Mouse (Mus musculus) telencephalon, adult 2 months (tissue): ENCODE measurements around the gene Camk1.

Experiments used
- DNase-seq: peaks from one replicate; pipeline ENCODE4 v3.0.0-alpha.2; 2011; ENCODE audit warnings: low read depth, low spot score

Gene Camk1

DNA sequence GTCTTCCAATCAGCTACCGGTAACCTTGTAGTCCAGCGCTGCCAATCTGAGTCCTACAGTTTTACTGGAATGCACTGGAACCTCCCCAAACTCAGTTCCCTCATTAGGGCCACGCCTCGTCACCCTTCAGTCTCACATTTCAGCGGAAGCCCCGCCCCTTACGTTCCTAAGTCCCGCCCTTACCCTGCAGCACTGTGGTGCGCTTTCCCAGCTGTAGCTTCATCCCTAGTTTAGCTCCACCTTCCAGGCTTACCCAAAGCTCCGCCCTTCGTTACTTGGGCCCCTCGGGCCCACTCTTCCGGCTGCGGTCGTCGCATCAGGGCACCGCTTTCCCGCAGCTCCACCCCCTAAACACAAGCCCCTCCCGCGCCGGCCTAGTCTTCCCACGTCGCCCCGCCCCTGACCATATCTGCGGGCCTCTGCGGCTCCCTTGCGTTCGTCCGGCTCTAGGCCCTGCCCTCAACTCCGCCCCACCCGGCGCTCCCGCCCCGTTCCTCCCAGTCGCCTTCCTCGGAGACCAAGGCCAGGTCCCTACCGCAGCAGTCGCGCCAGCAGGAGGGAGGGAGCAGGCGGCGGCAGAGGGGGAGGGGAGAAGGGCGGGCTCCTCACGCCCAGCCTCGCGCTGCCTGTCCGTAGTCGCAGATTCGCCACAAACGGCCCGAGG, 37.3 kb downstream of the Camk1 start:
- peak; percentile 100 for DNase-seq

DNA sequence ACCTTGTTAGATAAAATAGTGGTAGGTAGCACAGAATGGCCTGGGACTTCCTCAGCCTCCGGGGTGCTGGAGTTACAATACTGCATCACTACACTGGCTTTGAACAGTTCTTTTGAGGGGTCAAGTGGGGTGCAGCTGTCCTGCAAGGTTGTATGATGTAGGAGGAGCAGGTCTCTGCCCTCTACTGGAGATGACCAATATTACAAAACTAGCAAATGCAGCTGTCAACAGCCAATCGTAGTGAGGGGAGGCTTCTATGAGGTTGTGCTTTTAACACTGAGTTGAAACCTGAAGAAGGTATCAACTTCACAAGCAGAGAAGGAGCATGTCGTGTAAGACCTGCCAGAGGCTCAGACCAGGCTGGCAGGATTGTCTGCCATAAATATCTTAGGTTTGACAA, 41.5 kb downstream of the Camk1 start:
- DNase-seq: no peak

DNA sequence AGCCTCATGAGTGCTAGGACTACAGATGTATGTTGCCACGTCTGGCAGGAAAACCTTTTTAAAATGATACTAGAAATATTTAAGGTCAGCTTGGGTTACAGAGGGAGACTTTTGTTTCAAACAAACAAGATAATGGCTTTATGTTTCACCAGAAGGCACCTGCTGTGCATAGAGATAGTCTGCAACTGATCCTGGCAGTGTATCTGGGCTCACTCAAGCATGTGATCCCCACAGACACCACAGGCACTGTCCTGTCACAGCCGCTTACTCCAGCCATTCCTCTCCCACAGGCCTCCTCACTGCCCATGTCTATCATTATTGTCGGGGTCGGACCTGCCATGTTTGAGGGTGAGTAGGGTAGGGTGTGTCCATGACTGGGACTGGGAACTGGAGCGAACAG, 42.4 kb downstream of the Camk1 start:
- DNase-seq: no peak

DNA sequence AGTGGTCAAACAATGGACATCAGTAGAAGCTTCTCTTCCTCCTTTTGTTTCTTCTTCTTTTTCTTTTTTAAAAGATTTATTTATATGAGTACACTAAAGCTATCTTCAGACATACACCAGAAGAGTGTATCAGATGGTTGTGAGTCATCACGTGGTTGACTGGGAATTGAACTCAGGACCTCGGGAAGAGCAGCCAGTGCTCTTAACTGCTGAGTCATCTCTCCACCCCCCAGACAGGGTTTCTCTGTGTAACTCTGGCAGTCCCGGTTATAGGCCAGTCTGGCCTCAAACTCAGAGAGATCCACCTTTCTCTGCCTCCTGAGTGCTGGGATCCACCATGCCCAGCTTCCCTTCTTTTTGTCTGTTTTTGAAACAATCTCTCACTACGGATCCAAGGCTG, 47.1 kb downstream of the Camk1 start:
- DNase-seq: no peak

DNA sequence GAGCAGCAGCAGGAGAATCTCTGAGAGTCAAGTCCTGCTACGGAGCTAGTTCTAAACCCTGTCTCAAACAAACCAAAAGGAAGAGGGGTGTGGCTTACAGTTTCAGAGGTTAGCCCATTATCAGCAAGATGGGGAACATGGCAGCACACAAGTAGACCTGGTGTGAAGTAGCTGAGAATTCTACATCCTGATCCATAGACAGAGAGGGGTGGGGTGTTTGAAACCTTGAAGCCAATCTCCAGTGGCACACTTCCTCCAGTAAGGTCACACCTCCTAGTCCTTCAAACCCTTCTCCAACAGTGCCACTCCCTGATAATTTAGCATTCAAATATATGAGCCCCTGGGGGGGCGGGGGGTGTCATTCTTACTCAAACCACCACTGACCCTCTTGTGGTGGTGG, 47.7 kb downstream of the Camk1 start:
- DNase-seq: no peak

DNA sequence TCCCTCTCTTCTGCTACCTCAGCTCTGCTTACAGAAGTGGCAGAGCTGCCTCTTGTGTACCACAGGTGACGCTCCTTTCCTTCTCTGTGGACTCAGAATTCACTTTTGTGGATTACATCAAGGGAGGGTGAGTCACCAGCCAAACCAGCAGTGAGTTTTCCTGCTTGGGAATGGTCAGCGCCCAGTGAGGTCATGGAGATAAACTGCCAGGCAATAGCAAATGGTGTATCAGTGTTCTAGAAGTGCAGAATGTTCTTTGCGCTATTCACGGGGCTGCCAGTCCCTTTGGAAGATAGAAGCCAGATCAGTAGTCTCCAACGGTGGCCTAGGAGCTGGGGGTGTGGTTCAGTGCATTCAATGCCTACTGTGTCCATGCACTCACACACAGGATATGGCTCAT, 50.8 kb downstream of the Camk1 start:
- DNase-seq: no peak

DNA sequence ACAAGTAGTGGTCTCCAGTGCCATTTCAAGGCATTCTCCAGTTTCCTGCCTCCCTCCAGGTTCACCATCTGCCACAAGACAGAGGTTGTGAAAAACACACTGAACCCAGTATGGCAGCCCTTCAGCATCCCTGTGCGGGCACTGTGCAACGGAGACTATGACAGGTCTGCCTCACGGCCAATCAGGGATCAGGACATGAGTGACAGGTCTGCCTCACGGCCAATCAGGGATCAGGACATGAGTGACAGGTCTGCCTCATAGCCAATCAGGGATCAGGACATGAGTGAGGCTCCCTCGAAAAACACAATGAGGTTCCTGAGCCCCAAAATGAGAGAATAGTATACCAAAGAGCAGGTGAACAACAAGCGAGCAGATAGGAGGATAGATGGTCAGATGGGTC, 53.4 kb downstream of the Camk1 start:
- DNase-seq: no peak

DNA sequence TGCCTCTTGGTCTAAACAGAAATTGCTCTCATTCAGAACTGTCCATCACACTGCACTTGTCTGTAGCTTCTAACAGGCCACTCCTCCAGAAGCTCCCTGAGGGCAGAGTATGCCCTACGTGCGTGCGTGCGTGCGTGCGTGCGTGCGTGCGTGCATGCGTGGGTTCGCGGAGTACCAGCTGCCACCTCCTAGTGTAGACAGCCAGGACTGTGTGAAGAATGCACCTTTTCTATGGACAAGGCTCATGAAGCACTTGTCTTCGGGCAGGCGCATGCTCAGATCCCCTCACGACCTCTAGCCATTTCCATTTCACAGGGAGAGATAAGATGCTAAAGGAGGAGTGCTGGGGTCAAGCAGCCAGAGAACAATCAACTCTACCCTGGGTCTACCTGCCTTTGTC, 54.4 kb downstream of the Camk1 start:
- no peak for DNase-seq

DNA sequence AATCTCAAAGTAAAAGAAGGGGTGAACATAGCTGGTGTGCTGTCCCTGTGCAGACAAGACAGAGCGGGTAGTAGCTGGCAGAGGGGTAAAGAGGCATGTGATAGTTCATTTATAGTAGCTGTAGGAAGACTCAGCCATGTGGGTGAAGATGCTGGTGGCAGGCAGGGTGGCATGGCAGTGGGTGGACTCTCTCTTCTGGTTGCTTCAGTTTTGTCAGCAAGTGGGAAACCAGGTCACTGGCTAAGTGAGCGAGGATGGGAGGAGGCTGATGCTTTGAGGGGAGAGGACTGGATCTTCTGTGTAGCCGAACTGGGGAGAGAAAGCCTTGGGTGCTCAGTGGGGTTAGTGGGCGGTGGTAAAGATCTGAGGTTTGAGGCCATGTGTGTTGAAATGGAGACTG, 56.5 kb downstream of the Camk1 start:
- peak; percentile 74 for DNase-seq

DNA sequence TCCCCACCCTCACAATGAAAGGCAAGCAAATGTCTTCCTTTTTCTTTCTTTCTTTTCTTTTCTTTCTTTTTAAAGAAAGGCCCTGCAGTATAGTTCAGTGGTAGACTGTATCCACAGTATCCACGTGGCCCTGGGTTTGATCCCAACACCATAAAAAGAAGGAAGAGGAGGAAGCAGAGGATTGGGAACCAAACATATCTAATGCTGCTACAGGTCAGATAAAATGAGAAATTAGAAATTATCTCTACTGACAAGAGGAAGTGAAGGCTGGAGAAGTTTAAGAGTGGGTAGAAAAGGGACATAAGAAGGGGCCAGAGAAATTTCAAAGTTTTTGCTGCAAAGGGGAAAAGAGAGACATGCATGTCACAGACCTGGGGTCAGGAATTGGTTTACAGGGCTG, 57.5 kb downstream of the Camk1 start:
- DNase-seq: no peak

DNA sequence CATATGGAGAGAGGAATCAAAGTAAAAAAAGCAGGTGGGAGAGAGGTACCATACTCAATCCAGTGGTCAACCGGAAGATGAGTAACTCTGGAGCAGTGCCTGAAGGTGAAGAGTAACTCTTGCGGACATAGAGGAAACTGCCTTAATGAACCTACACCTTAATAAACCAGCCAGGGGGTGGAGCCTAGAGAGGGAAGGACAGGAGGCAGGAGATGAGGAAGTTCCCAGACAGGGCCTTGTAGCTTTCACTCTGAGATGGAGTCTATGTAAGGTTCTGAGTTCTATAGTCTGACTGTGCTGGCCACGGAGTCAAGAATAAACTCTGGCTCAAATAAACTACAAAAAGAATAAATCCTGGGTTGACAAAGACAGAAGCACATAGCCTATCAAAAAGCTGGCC, 58.9 kb downstream of the Camk1 start:
- no peak for DNase-seq
